Mouse (Mus musculus): ENCODE results near the gene Tmem108. TPM values are rescaled to one million over a fixed set of nuclear protein-coding genes. Genes with fewer than 3 reads are reported as not detected.

Tmem108 gene
- polyA plus RNA-seq, 1 experiment from 2014 or later, result 8.5 TPM

DNA sequence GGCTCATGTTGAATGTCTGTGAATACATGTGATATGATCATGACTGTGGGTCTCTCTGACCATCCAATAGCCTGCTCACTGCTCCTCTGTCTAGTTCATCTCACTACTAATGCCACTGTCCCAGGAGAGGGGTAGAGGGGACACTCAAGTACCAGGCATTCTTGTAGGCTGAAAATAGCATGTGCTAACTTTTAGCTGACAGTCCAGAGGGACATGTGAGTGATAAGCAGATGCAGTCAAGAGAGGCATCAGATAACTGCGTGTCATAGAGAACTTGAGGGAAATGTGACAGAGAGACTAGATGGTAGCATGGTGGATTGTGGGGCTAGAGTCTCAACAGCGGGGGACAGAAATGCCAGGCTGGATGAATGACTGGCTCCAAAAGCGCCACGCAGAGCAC lies 159.8 kb downstream of the Tmem108 start:
- Histone ChIP-seq H3K4me2 (replicated peaks) (no peak overlapping the region), H3K9ac (no peak overlapping the region), H3K27ac (replicated peaks) (no peak overlapping the region), H3K4me1 (no peaks in the 10 kb centered on the region), H3K9me3 (replicated peaks) (no peaks in the 10 kb centered on the region), H3K27me3 (no peaks in the 10 kb centered on the region), H3K4me3 (replicated peaks) (no peak overlapping the region), H3K36me3 (no peaks in the 10 kb centered on the region)
- 84% methylated on average over 4 of the region's 4 CpGs for WGBS
- ATAC-seq (ENCODE audit: insufficient number of reproducible peaks, low FRiP score, low TSS enrichment, low read depth), result no peak

DNA sequence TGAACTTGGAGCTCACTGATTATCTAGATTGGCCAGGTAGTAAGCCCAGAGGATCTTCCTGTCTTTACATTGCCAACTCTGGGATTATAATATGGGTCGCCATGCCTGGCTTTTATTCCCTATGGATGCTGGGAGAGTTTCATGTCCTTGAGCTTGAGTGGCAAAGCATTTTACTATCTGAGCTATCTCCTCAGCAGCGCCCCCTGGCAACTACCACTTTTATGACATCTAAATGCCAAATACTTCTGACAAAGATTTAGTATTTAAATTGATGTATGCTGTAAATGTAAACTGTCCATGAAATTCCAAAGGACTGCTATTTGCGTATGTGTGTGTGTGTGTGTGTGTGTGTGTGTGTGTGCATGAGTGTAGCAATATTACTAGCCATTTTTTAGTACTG lies 160.8 kb downstream of the Tmem108 start:
- Histone ChIP-seq H3K4me3 (replicated peaks) (no peak overlapping the region), H3K9ac (no peak overlapping the region), H3K4me1 (no peaks in the 10 kb centered on the region), H3K4me2 (replicated peaks) (no peak overlapping the region), H3K9me3 (replicated peaks) (no peaks in the 10 kb centered on the region), H3K36me3 (no peaks in the 10 kb centered on the region), H3K27me3 (no peaks in the 10 kb centered on the region), H3K27ac (replicated peaks) (no peak overlapping the region)
- no peak for ATAC-seq (ENCODE audit: insufficient number of reproducible peaks, low FRiP score, low TSS enrichment, low read depth)
- WGBS, result 56% methylated on average over 3 of the region's 3 CpGs

DNA sequence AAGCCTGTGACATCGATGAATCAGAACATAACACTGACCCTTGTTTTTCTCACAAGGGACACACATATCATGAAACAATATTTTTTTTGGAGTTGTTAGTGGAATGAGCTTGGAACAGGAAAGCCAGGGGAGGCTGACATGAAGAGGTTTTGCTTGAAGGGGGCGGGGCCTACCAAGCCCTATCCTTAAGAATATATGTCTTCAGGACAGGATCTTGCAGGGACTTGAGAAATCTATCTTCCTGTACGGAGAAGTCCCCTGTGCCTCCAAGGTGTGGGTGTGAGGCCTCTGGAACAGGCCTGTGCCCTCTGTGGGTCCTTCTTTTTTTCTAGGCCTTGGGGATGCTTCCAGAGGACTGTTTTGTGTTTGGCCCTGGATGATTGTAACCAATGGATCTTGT lies 161.7 kb downstream of the Tmem108 start:
- Histone ChIP-seq H3K27me3 (no peaks in the 10 kb centered on the region), H3K4me1 (no peaks in the 10 kb centered on the region), H3K9ac (no peak overlapping the region), H3K9me3 (replicated peaks) (no peaks in the 10 kb centered on the region), H3K27ac (replicated peaks) (no peak overlapping the region), H3K4me3 (replicated peaks) (no peak overlapping the region), H3K4me2 (replicated peaks) (no peak overlapping the region), H3K36me3 (no peaks in the 10 kb centered on the region)
- no peak for ATAC-seq (ENCODE audit: insufficient number of reproducible peaks, low FRiP score, low TSS enrichment, low read depth)
- WGBS, result 81% methylated on average over 3 of the region's 3 CpGs

DNA sequence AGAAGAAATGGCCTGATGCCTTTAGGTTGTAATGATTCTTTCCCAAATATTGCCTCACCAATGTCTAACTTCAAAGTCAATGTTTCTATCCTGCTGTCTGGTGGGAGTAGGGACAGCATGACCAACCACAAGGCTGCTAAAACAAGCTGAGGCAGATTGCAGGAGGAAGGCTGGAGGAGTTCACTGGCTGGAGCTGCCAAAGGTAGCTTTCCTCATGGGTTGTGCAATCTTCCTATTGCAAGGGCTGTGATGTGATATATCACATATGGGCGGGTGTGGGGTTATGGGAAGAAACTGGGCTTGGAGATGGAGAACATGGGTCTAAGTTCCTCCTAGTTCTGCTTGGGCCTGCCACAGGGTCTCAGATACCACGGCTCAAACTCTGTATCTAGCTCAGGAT lies 163.8 kb downstream of the Tmem108 start:
- Histone ChIP-seq H3K4me1 (no peaks in the 10 kb centered on the region), H3K27ac (replicated peaks) (no peak overlapping the region), H3K4me2 (replicated peaks) (no peak overlapping the region), H3K9ac (no peak overlapping the region), H3K9me3 (replicated peaks) (no peaks in the 10 kb centered on the region), H3K27me3 (no peaks in the 10 kb centered on the region), H3K36me3 (no peaks in the 10 kb centered on the region), H3K4me3 (replicated peaks) (no peak overlapping the region)
- 70% methylated on average over 2 of the region's 2 CpGs for WGBS
- ATAC-seq (ENCODE audit: insufficient number of reproducible peaks, low FRiP score, low TSS enrichment, low read depth), result no peak

DNA sequence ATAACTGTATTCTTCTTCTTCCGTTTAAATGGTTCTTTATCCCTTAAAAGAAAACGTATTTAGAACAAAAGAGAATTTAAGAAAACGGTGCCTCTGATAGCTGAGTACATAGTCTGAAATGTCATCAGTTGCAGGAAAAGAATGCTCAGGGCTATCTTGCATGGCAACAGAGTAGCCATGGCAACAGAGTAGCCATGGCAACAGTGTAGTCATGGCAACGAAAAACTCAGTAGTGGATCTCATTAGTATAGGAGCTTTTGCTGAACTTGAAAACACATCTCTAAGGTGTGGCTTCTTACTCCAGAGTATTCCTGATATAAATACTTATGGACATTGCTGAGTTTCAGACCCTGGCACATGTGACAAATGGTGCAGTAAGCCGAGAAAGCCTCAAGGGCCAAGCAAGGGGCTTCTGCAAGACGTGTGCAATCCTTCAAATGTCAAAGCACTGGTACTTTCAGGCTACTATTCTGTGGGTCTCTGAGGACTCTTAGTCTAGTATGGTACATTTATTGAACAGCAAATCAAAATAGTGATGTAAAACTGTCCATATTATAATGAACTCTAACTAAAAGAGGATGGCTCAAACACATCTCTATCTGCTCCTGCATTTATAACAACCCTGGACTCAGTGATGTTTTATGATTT lies 166.3 kb downstream of the Tmem108 start:
- ATAC-seq (ENCODE audit: insufficient number of reproducible peaks, low FRiP score, low TSS enrichment, low read depth), result no peak
- H3K9me3 ChIP-seq (replicated peaks), result no peaks in the 10 kb centered on the region
- no peak overlapping the region for H3K4me2 ChIP-seq (replicated peaks)
- H3K27me3 ChIP-seq, result no peaks in the 10 kb centered on the region
- no peak overlapping the region for H3K9ac ChIP-seq
- no peak overlapping the region for H3K27ac ChIP-seq (replicated peaks)
- H3K4me1 ChIP-seq, result no peaks in the 10 kb centered on the region
- H3K36me3 ChIP-seq, result no peaks in the 10 kb centered on the region
- WGBS, result 57% methylated on average over 6 of the region's 6 CpGs
- no peak overlapping the region for H3K4me3 ChIP-seq (replicated peaks)

DNA sequence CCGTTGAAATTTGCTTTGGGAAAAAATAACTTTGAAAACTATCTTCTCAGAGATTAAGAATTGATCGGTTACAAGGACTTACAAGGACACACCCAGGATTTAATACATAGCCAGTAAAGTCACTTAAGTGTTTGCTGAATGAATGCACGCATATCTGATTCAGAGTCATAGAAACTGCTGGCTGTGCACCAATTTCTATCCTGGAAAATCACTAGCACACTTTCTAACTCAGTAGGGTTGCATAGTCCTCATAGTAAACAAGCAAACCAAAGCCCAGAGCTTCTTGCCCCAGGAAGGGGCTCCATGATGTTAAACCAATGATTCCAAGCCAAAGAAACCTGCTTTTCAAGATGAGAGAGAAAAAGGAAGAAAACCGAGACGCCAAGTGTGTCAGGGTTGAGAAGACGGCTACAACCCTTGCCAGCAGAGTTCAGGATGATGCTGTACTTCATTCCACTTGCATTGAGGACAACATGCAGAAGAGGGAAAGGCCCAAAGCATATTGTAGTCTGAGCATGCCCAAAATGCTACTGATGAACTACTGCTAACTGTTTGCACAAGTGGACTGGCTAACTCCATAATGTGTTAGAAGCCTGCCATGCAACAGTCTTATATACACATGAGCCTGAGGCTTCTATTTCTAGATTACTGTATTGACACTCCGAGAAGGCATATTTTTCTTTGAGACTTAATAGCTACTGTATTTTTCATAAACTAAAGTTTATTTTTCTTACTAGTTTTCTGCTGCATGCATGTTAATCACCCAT lies 167.0 kb downstream of the Tmem108 start:
- no peak overlapping the region for H3K4me3 ChIP-seq (replicated peaks)
- no peaks in the 10 kb centered on the region for H3K36me3 ChIP-seq
- no peak overlapping the region for H3K27ac ChIP-seq (replicated peaks)
- H3K27me3 ChIP-seq, result no peaks in the 10 kb centered on the region
- H3K4me1 ChIP-seq, result no peaks in the 10 kb centered on the region
- no peak overlapping the region for H3K4me2 ChIP-seq (replicated peaks)
- no peak overlapping the region for H3K9ac ChIP-seq
- no peak for ATAC-seq (ENCODE audit: insufficient number of reproducible peaks, low FRiP score, low TSS enrichment, low read depth)
- 82% methylated on average over 7 of the region's 7 CpGs for WGBS
- no peaks in the 10 kb centered on the region for H3K9me3 ChIP-seq (replicated peaks)

DNA sequence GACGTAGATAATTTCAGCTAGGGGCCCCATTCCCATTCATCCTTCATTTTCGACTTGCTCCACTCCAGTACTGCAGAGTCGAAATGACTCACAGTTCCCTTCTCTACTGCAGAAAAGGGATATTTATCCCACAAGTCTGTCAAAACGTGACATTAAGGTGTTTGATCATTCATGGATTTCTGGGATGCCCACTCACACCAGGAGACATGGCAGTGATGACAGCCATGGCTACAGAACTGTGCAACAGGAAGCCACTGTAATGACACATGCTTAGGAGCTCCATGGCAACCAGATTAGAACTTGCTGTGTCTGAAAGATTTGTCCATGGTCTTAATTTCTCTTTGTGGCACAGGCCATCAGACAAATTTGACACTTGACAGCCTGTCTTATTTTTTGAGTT lies 168.6 kb downstream of the Tmem108 start:
- Histone ChIP-seq H3K4me2 (replicated peaks) (no peak overlapping the region), H3K27ac (replicated peaks) (no peak overlapping the region), H3K9me3 (replicated peaks) (no peaks in the 10 kb centered on the region), H3K4me3 (replicated peaks) (no peak overlapping the region), H3K9ac (no peak overlapping the region), H3K4me1 (no peaks in the 10 kb centered on the region), H3K27me3 (no peaks in the 10 kb centered on the region), H3K36me3 (no peaks in the 10 kb centered on the region)
- ATAC-seq (ENCODE audit: insufficient number of reproducible peaks, low FRiP score, low TSS enrichment, low read depth), result no peak
- WGBS, result 61% methylated on average over 4 of the region's 4 CpGs

DNA sequence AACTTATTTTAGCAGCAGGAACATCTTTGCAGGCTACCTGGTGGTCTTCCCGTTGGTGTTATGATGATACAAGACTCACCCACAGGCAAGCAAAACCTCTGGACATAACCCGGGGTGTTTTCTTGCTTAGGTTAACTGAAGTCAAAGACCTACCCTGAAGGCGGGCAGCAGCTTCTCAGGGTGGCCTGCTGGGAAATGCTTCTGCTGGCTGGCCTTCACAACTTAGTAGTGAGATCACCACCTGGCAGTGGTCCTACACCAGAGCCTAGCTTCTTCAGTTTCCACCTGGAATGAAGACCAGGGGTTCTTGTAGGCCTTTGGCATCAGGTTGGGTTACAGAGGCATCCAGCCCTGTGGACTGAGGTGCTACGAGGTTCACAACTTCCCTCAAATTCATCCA lies 169.7 kb downstream of the Tmem108 start:
- WGBS, result 80% methylated on average over 4 of the region's 4 CpGs
- no peak overlapping the region for H3K27ac ChIP-seq (replicated peaks)
- H3K36me3 ChIP-seq, result no peaks in the 10 kb centered on the region
- H3K9me3 ChIP-seq (replicated peaks), result no peaks in the 10 kb centered on the region
- no peaks in the 10 kb centered on the region for H3K27me3 ChIP-seq
- no peak overlapping the region for H3K4me3 ChIP-seq (replicated peaks)
- H3K4me2 ChIP-seq (replicated peaks), result no peak overlapping the region
- ATAC-seq (ENCODE audit: insufficient number of reproducible peaks, low FRiP score, low TSS enrichment, low read depth), result no peak
- no peaks in the 10 kb centered on the region for H3K4me1 ChIP-seq
- H3K9ac ChIP-seq, result no peak overlapping the region

DNA sequence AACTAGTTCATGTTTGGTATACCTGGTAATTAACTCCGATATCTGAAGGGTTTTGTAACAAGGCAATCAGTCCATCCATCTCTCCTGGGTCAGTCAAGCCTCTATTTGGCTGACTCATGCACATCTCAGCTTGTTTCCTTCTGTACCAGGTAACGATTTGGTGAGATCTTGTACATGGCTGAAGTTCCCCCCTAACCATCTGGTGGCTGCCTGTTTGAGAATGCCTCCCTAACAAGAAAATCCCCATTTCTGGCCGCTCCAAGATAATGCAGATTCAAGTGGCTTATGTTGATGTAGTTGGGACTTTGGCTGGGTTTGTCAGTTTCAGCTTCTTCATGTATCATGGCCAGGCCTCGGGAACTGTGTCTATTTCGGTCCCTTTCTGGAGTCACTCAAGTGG lies 170.8 kb downstream of the Tmem108 start:
- Histone ChIP-seq H3K9ac (no peak overlapping the region), H3K4me2 (replicated peaks) (no peak overlapping the region)
- 88% methylated on average over 5 of the region's 5 CpGs for WGBS

DNA sequence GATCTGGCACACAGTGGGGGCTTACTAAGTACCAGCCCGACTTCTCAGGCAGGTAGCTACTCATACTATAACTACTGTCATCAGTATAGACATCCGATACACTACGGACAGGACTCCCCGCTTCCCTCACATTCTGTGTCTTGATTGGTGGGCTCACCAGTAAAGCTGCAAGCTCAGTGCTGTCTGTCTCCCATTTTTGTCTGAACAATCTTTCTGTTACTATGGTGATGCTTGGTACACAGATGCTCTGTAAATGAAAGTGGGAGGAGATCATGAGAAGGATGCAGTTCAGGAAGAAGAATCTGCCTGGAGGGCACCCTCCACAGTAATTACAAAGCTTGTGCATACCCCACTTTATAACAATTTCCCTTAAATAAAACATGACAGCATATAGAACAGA lies 176.8 kb downstream of the Tmem108 start:
- H3K9ac ChIP-seq, result no peak overlapping the region
- no peaks in the 10 kb centered on the region for H3K4me1 ChIP-seq
- no peaks in the 10 kb centered on the region for H3K36me3 ChIP-seq
- no peak overlapping the region for H3K4me2 ChIP-seq (replicated peaks)
- no peak overlapping the region for H3K27ac ChIP-seq (replicated peaks)
- H3K4me3 ChIP-seq (replicated peaks), result no peak overlapping the region
- no peaks in the 10 kb centered on the region for H3K27me3 ChIP-seq
- 54% methylated on average over 4 of the region's 4 CpGs for WGBS
- no peaks in the 10 kb centered on the region for H3K9me3 ChIP-seq (replicated peaks)
- ATAC-seq (ENCODE audit: insufficient number of reproducible peaks, low FRiP score, low TSS enrichment, low read depth), result no peak

More for the DNA sequence above, 170.8 kb downstream of the Tmem108 start:
- H3K4me1 ChIP-seq, result no peaks in the 10 kb centered on the region
- ATAC-seq (ENCODE audit: insufficient number of reproducible peaks, low FRiP score, low TSS enrichment, low read depth), result no peak
- H3K27me3 ChIP-seq, result no peaks in the 10 kb centered on the region
- H3K4me3 ChIP-seq (replicated peaks), result no peak overlapping the region
- H3K27ac ChIP-seq (replicated peaks), result no peak overlapping the region
- no peaks in the 10 kb centered on the region for H3K9me3 ChIP-seq (replicated peaks)
- H3K36me3 ChIP-seq, result no peaks in the 10 kb centered on the region

DNA sequence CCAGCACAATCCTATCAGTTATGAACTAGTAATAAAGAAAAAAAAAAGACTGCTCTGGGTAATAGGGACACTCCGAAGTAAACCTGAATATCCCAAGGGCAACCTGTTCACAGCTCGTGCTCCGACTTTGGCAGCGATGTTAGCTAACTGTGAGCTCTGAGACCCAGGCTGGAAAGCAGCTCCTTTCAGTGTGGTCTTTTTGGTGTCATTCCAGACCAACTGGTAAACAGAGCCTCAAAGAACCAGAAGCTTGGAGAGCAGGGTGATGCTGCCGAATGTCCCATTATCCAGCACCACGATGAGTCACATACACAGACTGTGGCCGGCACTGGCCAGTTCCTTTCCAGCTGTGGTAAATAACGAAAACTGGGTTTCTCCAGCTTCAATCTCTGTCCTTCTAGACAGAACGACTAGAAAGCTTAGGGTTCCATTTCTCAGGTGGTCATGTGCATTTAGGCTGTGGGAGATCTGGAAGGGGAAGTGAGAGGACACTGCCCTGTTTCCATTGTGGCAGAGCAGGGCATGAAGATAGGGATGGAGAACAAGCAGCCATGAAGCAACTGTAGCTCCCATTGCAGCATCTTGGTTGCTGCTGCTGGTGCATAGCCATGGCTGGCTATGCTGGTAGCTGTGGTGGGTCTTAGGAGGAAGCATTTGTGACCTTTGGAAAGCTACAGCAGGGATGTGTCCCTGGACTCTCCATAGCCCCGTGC lies 179.2 kb downstream of the Tmem108 start:
- no peak for ATAC-seq (ENCODE audit: insufficient number of reproducible peaks, low FRiP score, low TSS enrichment, low read depth)
- 82% methylated on average over 10 of the region's 10 CpGs for WGBS
- no peak overlapping the region for H3K9ac ChIP-seq

More for the DNA sequence above, 179.2 kb downstream of the Tmem108 start:
- Histone ChIP-seq H3K27ac (replicated peaks) (no peak overlapping the region), H3K4me1 (no peaks in the 10 kb centered on the region), H3K27me3 (no peaks in the 10 kb centered on the region), H3K36me3 (no peaks in the 10 kb centered on the region), H3K9me3 (replicated peaks) (no peaks in the 10 kb centered on the region), H3K4me2 (replicated peaks) (no peak overlapping the region), H3K4me3 (replicated peaks) (no peak overlapping the region)
